Mouse (Mus musculus): ENCODE measurements around the gene Pla2r1. TPM values are rescaled to one million over a fixed set of nuclear protein-coding genes. Genes with fewer than 3 reads are reported as not detected.

Gene Pla2r1
- polyA plus RNA-seq, 1 experiment from 2014 or later, result 1.4 TPM

DNA sequence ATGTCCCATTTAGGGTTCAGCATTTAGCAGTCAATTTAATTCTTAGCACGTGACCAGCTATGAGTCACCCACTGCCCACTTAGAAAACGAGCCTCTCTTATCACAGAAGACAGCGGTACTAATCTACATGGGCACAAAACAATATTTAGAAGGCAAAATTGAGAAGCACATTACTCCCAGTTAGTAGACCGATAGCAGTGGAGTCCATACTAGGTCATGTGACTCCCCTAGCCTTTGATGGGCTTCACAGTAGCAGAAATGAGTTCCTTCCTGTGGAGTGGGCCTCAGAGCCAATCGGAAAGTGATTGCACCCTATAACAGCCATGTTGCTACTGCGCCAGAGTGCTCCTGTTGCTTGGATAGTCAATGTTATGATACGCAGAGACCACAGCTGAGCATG is 148.3 kb downstream of the Pla2r1 start:
- Histone ChIP-seq H3K4me2 (replicated peaks; ENCODE audit: low read depth, low read length) (no peak overlapping the region), H3K36me3 (ENCODE audit: insufficient read depth, low read length) (no peaks in the 10 kb centered on the region), H3K4me3 (ENCODE audit: low read depth, low read length) (no peak overlapping the region), H3K4me1 (ENCODE audit: insufficient read depth, low read depth, low read length) (no peaks in the 10 kb centered on the region), H3K9ac (replicated peaks; ENCODE audit: low read depth) (no peak overlapping the region), H3K27ac (ENCODE audit: low read length) (no peak overlapping the region), H3K9me3 (ENCODE audit: low read length) (no peaks in the 10 kb centered on the region), H3K27me3 (replicated peaks; ENCODE audit: insufficient read depth, low read length) (no peaks in the 10 kb centered on the region)
- WGBS, result 88% methylated on average over 7 of the region's 7 CpGs
- TF ChIP-seq EP300 (IDR thresholded peaks at IDR 0.05), result no peak
- no peak for TF ChIP-seq CTCF (IDR thresholded peaks at IDR 0.05)
- DNase-seq (ENCODE audit: low spot score) (no peak), ATAC-seq (no peak)

DNA sequence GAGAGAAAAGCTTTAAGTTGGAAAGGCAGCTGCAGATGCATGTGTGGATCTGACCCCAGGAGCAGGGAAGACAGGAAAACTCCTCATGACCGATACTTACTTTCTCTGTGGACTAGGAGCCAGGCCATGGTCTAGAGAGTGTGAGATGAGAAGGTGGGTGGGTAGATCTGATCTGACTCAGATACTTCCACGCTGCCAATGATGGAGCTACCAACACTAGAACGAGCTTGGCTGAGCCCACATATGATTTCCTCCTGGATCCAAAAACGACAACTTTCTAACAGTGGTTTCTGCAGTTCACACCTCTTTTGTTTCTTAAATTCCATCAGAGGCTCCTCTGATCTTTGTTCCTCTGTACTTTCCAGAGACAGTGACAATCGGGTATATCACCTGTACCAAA is 151.4 kb downstream of the Pla2r1 start:
- no peaks in the 10 kb centered on the region for H3K9me3 ChIP-seq (ENCODE audit: low read length)
- H3K9ac ChIP-seq (replicated peaks; ENCODE audit: low read depth), result no peak overlapping the region
- H3K27me3 ChIP-seq (replicated peaks; ENCODE audit: insufficient read depth, low read length), result no peaks in the 10 kb centered on the region
- H3K36me3 ChIP-seq (ENCODE audit: insufficient read depth, low read length), result no peaks in the 10 kb centered on the region
- no peaks in the 10 kb centered on the region for H3K4me1 ChIP-seq (ENCODE audit: insufficient read depth, low read depth, low read length)
- no peak for ATAC-seq
- 41% methylated on average over 5 of the region's 5 CpGs for WGBS
- no peak for TF ChIP-seq CTCF (IDR thresholded peaks at IDR 0.05)
- TF ChIP-seq EP300 (IDR thresholded peaks at IDR 0.05), result no peak
- no peak overlapping the region for H3K4me2 ChIP-seq (replicated peaks; ENCODE audit: low read depth, low read length)
- no peak overlapping the region for H3K27ac ChIP-seq (ENCODE audit: low read length)
- no peak for DNase-seq (ENCODE audit: low spot score)
- H3K4me3 ChIP-seq (ENCODE audit: low read depth, low read length), result no peak overlapping the region

DNA sequence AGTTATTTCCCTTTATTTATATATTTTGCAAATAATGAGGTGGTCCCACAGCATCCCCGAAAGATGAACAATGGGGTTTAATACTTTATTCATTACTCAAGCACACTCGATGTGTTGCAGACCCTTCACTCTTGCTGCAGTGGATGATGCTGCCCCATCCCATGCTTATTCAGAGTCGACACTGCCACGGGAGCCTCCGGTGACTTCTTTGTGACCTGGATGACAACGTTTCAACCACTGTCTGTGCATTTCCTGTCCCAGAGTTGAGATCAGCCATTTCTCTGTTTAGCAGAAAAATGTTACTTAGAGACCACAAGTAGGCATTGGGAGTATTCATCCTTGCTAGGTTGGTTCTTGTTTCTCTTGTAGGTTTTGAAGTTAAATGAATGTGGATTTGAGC is 159.3 kb downstream of the Pla2r1 start:
- H3K9me3 ChIP-seq (ENCODE audit: low read length), result no peaks in the 10 kb centered on the region
- no peak overlapping the region for H3K27ac ChIP-seq (ENCODE audit: low read length)
- no peaks in the 10 kb centered on the region for H3K27me3 ChIP-seq (replicated peaks; ENCODE audit: insufficient read depth, low read length)
- H3K4me1 ChIP-seq (ENCODE audit: insufficient read depth, low read depth, low read length), result no peaks in the 10 kb centered on the region
- H3K9ac ChIP-seq (replicated peaks; ENCODE audit: low read depth), result no peak overlapping the region
- no peak overlapping the region for H3K4me3 ChIP-seq (ENCODE audit: low read depth, low read length)
- TF ChIP-seq CTCF (IDR thresholded peaks at IDR 0.05) (no peak), EP300 (IDR thresholded peaks at IDR 0.05) (no peak)
- DNase-seq (ENCODE audit: low spot score) (no peak), ATAC-seq (no peak)
- no peaks in the 10 kb centered on the region for H3K36me3 ChIP-seq (ENCODE audit: insufficient read depth, low read length)
- no peak overlapping the region for H3K4me2 ChIP-seq (replicated peaks; ENCODE audit: low read depth, low read length)
- WGBS, result 38% methylated on average over 6 of the region's 6 CpGs

DNA sequence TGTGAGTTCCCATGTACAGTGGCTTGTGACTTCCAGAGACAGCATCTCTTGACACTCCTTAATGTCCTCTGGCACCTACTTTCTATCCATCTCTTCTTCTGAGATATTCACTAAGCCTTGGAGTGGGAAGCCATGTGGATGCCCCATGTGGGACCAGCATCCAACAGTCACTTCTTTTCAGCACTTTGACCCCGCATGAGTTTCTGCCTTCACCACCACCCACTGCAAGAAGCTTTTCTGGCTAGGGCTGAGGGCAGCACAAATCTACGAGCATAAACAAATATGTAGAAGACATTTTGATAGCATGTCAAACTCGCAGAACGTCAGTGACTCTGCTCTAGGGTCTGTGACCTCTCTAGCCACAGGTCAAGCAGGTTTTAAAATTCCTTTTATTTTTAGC is 160.8 kb downstream of the Pla2r1 start:
- 39% methylated on average over 4 of the region's 4 CpGs for WGBS
- Histone ChIP-seq H3K36me3 (ENCODE audit: insufficient read depth, low read length) (no peaks in the 10 kb centered on the region), H3K4me1 (ENCODE audit: insufficient read depth, low read depth, low read length) (no peaks in the 10 kb centered on the region), H3K27me3 (replicated peaks; ENCODE audit: insufficient read depth, low read length) (no peaks in the 10 kb centered on the region), H3K4me3 (ENCODE audit: low read depth, low read length) (no peak overlapping the region), H3K27ac (ENCODE audit: low read length) (no peak overlapping the region), H3K9me3 (ENCODE audit: low read length) (no peaks in the 10 kb centered on the region), H3K9ac (replicated peaks; ENCODE audit: low read depth) (no peak overlapping the region), H3K4me2 (replicated peaks; ENCODE audit: low read depth, low read length) (no peak overlapping the region)
- DNase-seq (ENCODE audit: low spot score) (no peak), ATAC-seq (no peak)
- TF ChIP-seq CTCF (IDR thresholded peaks at IDR 0.05), result no peak
- no peak for TF ChIP-seq EP300 (IDR thresholded peaks at IDR 0.05)

DNA sequence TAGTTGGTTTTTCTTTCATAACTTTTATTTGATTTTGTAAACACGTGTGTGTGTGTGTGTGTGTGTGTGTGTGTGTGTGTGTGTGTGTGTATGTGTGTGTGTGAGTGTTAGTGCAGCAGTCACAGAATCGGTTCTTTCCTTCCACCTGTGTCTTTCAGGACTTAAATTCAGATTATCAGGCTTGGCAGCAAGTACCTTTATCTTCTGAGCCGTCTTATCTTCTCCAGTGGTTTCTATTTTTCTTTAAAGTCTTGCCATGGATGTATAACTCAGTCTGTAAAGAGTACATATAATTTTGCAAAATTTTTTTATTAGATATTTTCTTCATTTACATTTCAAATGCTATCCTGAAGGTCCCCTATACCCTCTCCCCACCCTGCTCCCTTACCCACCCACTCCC is 165.7 kb downstream of the Pla2r1 start:
- no peaks in the 10 kb centered on the region for H3K36me3 ChIP-seq (ENCODE audit: insufficient read depth, low read length)
- no peak overlapping the region for H3K27ac ChIP-seq (ENCODE audit: low read length)
- ATAC-seq (no peak), DNase-seq (ENCODE audit: low spot score) (no peak)
- H3K9ac ChIP-seq (replicated peaks; ENCODE audit: low read depth), result no peak overlapping the region
- H3K4me3 ChIP-seq (ENCODE audit: low read depth, low read length), result no peak overlapping the region
- no peak overlapping the region for H3K4me2 ChIP-seq (replicated peaks; ENCODE audit: low read depth, low read length)
- no peaks in the 10 kb centered on the region for H3K4me1 ChIP-seq (ENCODE audit: insufficient read depth, low read depth, low read length)
- 74% methylated on average over 3 of the region's 3 CpGs for WGBS
- H3K27me3 ChIP-seq (replicated peaks; ENCODE audit: insufficient read depth, low read length), result no peaks in the 10 kb centered on the region
- TF ChIP-seq EP300 (IDR thresholded peaks at IDR 0.05) (no peak), CTCF (IDR thresholded peaks at IDR 0.05) (no peak)
- no peaks in the 10 kb centered on the region for H3K9me3 ChIP-seq (ENCODE audit: low read length)

DNA sequence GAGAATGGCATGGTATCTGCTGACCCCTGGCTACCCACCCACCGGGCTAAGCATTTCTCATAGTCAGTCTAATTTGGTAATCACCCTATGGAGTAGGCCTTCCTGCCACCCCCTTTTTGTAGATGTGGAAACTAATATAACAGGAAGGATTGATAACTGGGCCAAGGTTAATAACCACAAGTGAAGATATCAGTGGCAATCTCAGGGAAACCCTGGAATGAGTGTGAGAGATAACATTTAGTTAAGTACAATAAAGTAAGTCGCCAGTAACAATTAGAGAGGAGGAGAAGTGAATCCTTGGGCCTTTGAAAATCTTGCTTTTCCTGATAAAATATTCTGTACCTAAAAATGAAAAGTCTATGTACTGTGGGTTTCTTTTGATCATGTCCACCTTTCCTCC is 166.3 kb downstream of the Pla2r1 start:
- H3K9ac ChIP-seq (replicated peaks; ENCODE audit: low read depth), result no peak overlapping the region
- no peaks in the 10 kb centered on the region for H3K9me3 ChIP-seq (ENCODE audit: low read length)
- ATAC-seq, result no peak
- no peaks in the 10 kb centered on the region for H3K27me3 ChIP-seq (replicated peaks; ENCODE audit: insufficient read depth, low read length)
- TF ChIP-seq EP300 (IDR thresholded peaks at IDR 0.05) (no peak), CTCF (IDR thresholded peaks at IDR 0.05) (no peak)
- no peak overlapping the region for H3K27ac ChIP-seq (ENCODE audit: low read length)
- H3K36me3 ChIP-seq (ENCODE audit: insufficient read depth, low read length), result no peaks in the 10 kb centered on the region
- no peak overlapping the region for H3K4me3 ChIP-seq (ENCODE audit: low read depth, low read length)
- no peak overlapping the region for H3K4me2 ChIP-seq (replicated peaks; ENCODE audit: low read depth, low read length)
- H3K4me1 ChIP-seq (ENCODE audit: insufficient read depth, low read depth, low read length), result no peaks in the 10 kb centered on the region
- DNase-seq (ENCODE audit: low spot score), result no peak
- WGBS, result 66% methylated on average over 2 of the region's 2 CpGs

DNA sequence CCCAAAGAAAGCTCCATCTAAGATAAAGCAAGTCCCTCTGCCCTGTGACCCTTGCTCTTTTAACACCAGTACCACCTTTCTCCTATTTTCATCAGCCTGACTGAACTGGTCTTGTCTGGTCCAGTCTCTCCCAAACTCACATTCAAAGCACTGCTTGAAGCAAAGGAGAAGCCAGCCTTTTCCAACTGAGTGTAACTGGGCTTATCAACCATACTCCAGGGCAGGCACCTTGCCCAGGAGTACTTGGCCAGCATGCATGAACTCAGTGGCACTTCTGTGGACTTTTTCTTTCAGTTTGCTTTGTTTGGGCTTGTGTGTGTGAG is 168.4 kb downstream of the Pla2r1 start:
- no peak overlapping the region for H3K27ac ChIP-seq (ENCODE audit: low read length)
- no peak overlapping the region for H3K4me3 ChIP-seq (ENCODE audit: low read depth, low read length)
- no peaks in the 10 kb centered on the region for H3K4me1 ChIP-seq (ENCODE audit: insufficient read depth, low read depth, low read length)
- H3K36me3 ChIP-seq (ENCODE audit: insufficient read depth, low read length), result no peaks in the 10 kb centered on the region
- no peaks in the 10 kb centered on the region for H3K9me3 ChIP-seq (ENCODE audit: low read length)
- TF ChIP-seq CTCF (IDR thresholded peaks at IDR 0.05), result no peak
- TF ChIP-seq EP300 (IDR thresholded peaks at IDR 0.05), result no peak
- H3K9ac ChIP-seq (replicated peaks; ENCODE audit: low read depth), result no peak overlapping the region
- no peaks in the 10 kb centered on the region for H3K27me3 ChIP-seq (replicated peaks; ENCODE audit: insufficient read depth, low read length)
- DNase-seq (ENCODE audit: low spot score) (peak; percentile 81), ATAC-seq (peak; percentile 54)
- H3K4me2 ChIP-seq (replicated peaks; ENCODE audit: low read depth, low read length), result no peak overlapping the region
